Mouse (Mus musculus): ENCODE results near the gene Oas1d.

GRCm38 (mm10) chr5:120902056-120902455, 12.3 kb upstream of the Oas1d start:
- no peak for TF ChIP-seq POLR2A (IDR thresholded peaks at IDR 0.05; ENCODE audit: borderline replicate concordance, control insufficient read depth, low read depth, low read length)
- TF ChIP-seq CTCF (IDR thresholded peaks at IDR 0.05; ENCODE audit: control insufficient read depth, insufficient read depth, low read length) = no peak

All from bone marrow, adult 2 months (tissue).